Mouse (Mus musculus) ES-E14 (cell line): ENCODE measurements around the gene Nfib.

ENCODE experiments used
- CHD2 ChIP-seq: IDR thresholded peaks from 2 replicates; pipeline ENCODE4 v1.6.1; 2014; ENCODE audit warnings: mild to moderate bottlenecking, low read depth, low read length, inconsistent platforms
- HCFC1 ChIP-seq: IDR thresholded peaks from 2 replicates; pipeline ENCODE4 v1.6.1; 2012; ENCODE audit warnings: low read length, inconsistent platforms, borderline replicate concordance; ENCODE audit not compliant: insufficient read depth
- MAFK ChIP-seq: IDR thresholded peaks from 2 replicates; pipeline ENCODE4 v1.6.1; 2014; ENCODE audit warnings: mild to moderate bottlenecking, low read depth, low read length, inconsistent platforms; ENCODE audit not compliant: insufficient read depth
- ZNF384 ChIP-seq: IDR thresholded peaks from 2 replicates; pipeline ENCODE4 v1.6.1; 2012; ENCODE audit warnings: low read depth, low read length, inconsistent platforms

GRCm38 (mm10) chr4:82371471-82371870 lies 334.1 kb downstream of the Nfib start:
- TF ChIP-seq HCFC1 (no peak), MAFK (no peak), CHD2 (no peak), ZNF384 (no peak)
